Mouse (Mus musculus) heart, embryonic 10.5 days (tissue): ENCODE measurements around the gene Kri1. TPM values are rescaled to one million over a fixed set of nuclear protein-coding genes. Genes with fewer than 3 reads are reported as not detected.
"Not testable (repeated sequence)": the region's sequence is repeated elsewhere in the genome, so short reads cannot be mapped to it uniquely, and the experiment has no call there.

Experiments
- DNase-seq: peaks from one replicate; pipeline ENCODE4 v3.0.0-alpha.2; 2017; ENCODE audit warnings: low spot score
- H3K27ac ChIP-seq: fragments of 300-500 bp; sonication (generic); 2 replicates; pipeline ENCODE4 v1.5.1; 2016; ENCODE audit warnings: mild to moderate bottlenecking
- H3K27me3 ChIP-seq: fragments of 300-500 bp; sonication (generic); 2 replicates; pipeline ENCODE4 v1.6.1; 2016; ENCODE audit warnings: mild to moderate bottlenecking; ENCODE audit not compliant: poor library complexity, insufficient read depth, severe bottlenecking
- H3K36me3 ChIP-seq: fragments of 300-500 bp; sonication (generic); 2 replicates; pipeline ENCODE4 v1.6.1; 2016; ENCODE audit warnings: mild to moderate bottlenecking, moderate library complexity
- H3K4me1 ChIP-seq: fragments of 300-500 bp; sonication (generic); 2 replicates; pipeline ENCODE4 v1.6.1; 2016; ENCODE audit warnings: mild to moderate bottlenecking
- H3K4me3 ChIP-seq: fragments of 300-500 bp; sonication (generic); 2 replicates; pipeline ENCODE4 v1.5.1; 2016; ENCODE audit warnings: mild to moderate bottlenecking, moderate library complexity
- H3K9me3 ChIP-seq: fragments of 300-500 bp; sonication (generic); 2 replicates; pipeline ENCODE4 v1.6.1; 2016; ENCODE audit warnings: mild to moderate bottlenecking, moderate library complexity
- WGBS: fragments of 180-500 bp; shearing (Covaris S2); methylation state at CpG from one replicate; pipeline ENCODE4 v1.1.7; 2016; 5-methylcytosine and 5-hydroxymethylcytosine counted together
- polyA plus RNA-seq: library from polyadenylated mRNA; unstranded; fragments of >200 nt; fragmentation: Nextera tagmentation; extraction: Ambion mirVana; gene quantifications from 2 replicates; pipeline ENCODE4 v1.2.1, GENCODE M21; 2016

The Kri1 gene
- polyA plus RNA-seq, 1 experiment from 2014 or later = 21.3 TPM

- DNase-seq = no peak
- no peak overlapping the region for H3K27ac ChIP-seq
- H3K27me3 ChIP-seq = no peaks in the 10 kb centered on the region
- H3K36me3 ChIP-seq = peaks cover 97% of the 10 kb centered on the region
- peaks cover 25% of the 10 kb centered on the region for H3K4me1 ChIP-seq
- 97% methylated on average over 5 of the region's 5 CpGs for WGBS
- no peaks in the 10 kb centered on the region for H3K9me3 ChIP-seq
- H3K4me3 ChIP-seq = no peak overlapping the region
These were observed 10.0 kb downstream of the Kri1 start for GRCm38 (mm10) chr9:21277776-21278175.

DNA sequence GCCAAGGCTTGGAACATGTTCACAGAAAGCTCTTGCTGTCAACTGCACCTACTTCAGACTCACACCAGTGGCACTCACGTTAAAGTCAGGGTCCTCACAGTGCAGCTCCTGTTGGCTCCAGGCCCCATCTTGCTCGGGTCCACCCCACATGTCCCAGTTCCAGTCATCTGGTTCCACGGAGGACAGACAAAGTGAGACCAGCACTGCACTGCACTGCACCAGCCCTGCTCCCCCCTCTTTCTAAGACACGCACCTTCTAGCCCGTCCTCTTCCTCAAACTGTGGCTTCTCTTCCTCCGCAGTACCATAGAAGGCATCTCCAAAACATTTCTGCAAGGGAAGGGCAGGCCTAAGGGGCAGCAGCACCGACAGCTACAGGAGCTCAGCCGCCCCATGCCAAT, 11.5 kb downstream of the Kri1 start:
- Histone ChIP-seq H3K36me3 (peaks cover 98% of the 10 kb centered on the region), H3K27ac (no peak overlapping the region), H3K27me3 (no peaks in the 10 kb centered on the region), H3K4me3 (no peak overlapping the region), H3K4me1 (peaks cover 25% of the 10 kb centered on the region), H3K9me3 (no peaks in the 10 kb centered on the region)
- 89% methylated on average over 8 of the region's 8 CpGs for WGBS
- DNase-seq = no peak

DNA sequence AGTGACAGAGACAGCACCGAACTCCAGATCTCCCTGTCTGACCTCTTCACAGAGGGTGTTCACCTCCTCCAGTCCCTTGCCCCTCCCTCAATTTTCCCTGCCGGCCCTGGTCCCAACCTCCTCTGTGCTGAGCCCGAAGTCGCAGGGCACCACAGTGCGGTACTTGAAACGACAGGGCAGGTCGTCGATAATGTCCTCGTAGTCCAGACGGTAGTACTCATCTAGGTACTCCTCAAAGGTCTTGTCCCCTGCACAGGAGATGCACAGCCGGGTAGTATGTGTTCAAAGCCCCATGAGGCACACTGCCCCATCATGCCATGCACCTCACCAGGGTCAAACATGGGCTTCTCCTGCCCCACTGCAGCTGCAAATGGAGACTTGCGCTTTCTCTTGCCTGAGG, 12.0 kb downstream of the Kri1 start:
- 87% methylated on average over 12 of the region's 12 CpGs for WGBS
- Histone ChIP-seq H3K9me3 (no peaks in the 10 kb centered on the region), H3K27ac (no peak overlapping the region)

GRCm38 (mm10) chr9:21275013-21275710, 12.6 kb downstream of the Kri1 start:
- no peaks in the 10 kb centered on the region for H3K9me3 ChIP-seq
- H3K27me3 ChIP-seq = no peaks in the 10 kb centered on the region
- 76% methylated on average over 7 of the region's 7 CpGs for WGBS
- no peak overlapping the region for H3K4me3 ChIP-seq
- H3K27ac ChIP-seq = no peak overlapping the region
- H3K4me1 ChIP-seq = peaks cover 25% of the 10 kb centered on the region
- peaks cover 100% of the 10 kb centered on the region for H3K36me3 ChIP-seq
- no peak for DNase-seq

More for the DNA sequence above, 12.0 kb downstream of the Kri1 start:
- Histone ChIP-seq H3K36me3 (peaks cover 98% of the 10 kb centered on the region), H3K4me1 (peaks cover 25% of the 10 kb centered on the region), H3K27me3 (no peaks in the 10 kb centered on the region), H3K4me3 (no peak overlapping the region)
- no peak for DNase-seq

GRCm38 (mm10) chr9:21274336-21274735, 13.4 kb downstream of the Kri1 start:
- peaks cover 25% of the 10 kb centered on the region for H3K4me1 ChIP-seq
- H3K9me3 ChIP-seq = no peaks in the 10 kb centered on the region
- no peaks in the 10 kb centered on the region for H3K27me3 ChIP-seq
- no peak for DNase-seq
- H3K36me3 ChIP-seq = peaks cover 98% of the 10 kb centered on the region
- H3K4me3 ChIP-seq = no peak overlapping the region
- H3K27ac ChIP-seq = no peak overlapping the region
- WGBS = 65% methylated on average over 3 of the region's 3 CpGs

GRCm38 (mm10) chr9:21273520-21274228, 14.1 kb downstream of the Kri1 start:
- Histone ChIP-seq H3K27ac (peak overlapping the region; percentile 44), H3K36me3 (peaks cover 98% of the 10 kb centered on the region), H3K4me1 (peaks cover 25% of the 10 kb centered on the region), H3K9me3 (no peaks in the 10 kb centered on the region), H3K4me3 (no peak overlapping the region), H3K27me3 (no peaks in the 10 kb centered on the region)
- 68% methylated on average over 7 of the region's 7 CpGs for WGBS
- no peak for DNase-seq

DNA sequence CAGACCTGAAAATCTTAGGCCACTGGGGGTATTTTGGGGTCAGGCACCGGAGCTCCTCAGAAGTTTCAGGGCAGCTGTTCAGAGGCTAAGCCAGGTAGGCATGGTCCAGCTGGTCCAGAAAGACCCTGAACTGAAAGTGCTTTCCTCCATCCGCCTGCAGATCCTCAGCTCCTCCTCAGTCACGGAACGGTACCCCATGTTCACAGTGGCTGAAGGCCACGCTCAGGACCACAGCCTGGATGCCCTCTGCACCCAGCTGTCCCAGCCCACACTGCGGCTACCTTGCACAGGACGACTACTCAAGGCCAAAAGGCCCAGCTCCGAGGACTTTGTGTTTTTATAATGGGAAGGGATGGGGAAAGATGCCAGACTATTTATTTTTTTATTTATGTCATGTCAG, 14.7 kb downstream of the Kri1 start:
- no peaks in the 10 kb centered on the region for H3K27me3 ChIP-seq
- DNase-seq = no peak
- H3K9me3 ChIP-seq = no peaks in the 10 kb centered on the region
- no peak overlapping the region for H3K4me3 ChIP-seq
- 83% methylated on average over 8 of the region's 8 CpGs for WGBS
- H3K4me1 ChIP-seq = peaks cover 25% of the 10 kb centered on the region
- 0 out of 2 replicates have a peak overlapping the region, but pooled peaks have one; percentile 44 for H3K27ac ChIP-seq
- H3K36me3 ChIP-seq = peaks cover 98% of the 10 kb centered on the region

GRCm38 (mm10) chr9:21272391-21272790, 15.4 kb downstream of the Kri1 start:
- Histone ChIP-seq H3K4me3 (no peak overlapping the region), H3K9me3 (no peaks in the 10 kb centered on the region), H3K36me3 (peaks cover 96% of the 10 kb centered on the region), H3K27me3 (no peaks in the 10 kb centered on the region), H3K4me1 (peaks cover 26% of the 10 kb centered on the region), H3K27ac (no peak overlapping the region)
- 86% methylated on average over 9 of the region's 9 CpGs for WGBS
- no peak for DNase-seq

GRCm38 (mm10) chr9:21269590-21269989, 18.2 kb downstream of the Kri1 start:
- not testable (repeated sequence) for H3K27me3 ChIP-seq, H3K9me3 ChIP-seq, H3K4me3 ChIP-seq, DNase-seq, H3K27ac ChIP-seq
- Histone ChIP-seq H3K36me3 (peaks cover 78% of the 10 kb centered on the region), H3K4me1 (peaks cover 40% of the 10 kb centered on the region)
- 78% methylated on average over 5 of the region's 5 CpGs for WGBS

- no peaks in the 10 kb centered on the region for H3K27me3 ChIP-seq
- 94% methylated on average over 16 of the region's 16 CpGs for WGBS
- no peak for DNase-seq
These were observed 19.5 kb downstream of the Kri1 start for GRCm38 (mm10) chr9:21268305-21268704.

DNA sequence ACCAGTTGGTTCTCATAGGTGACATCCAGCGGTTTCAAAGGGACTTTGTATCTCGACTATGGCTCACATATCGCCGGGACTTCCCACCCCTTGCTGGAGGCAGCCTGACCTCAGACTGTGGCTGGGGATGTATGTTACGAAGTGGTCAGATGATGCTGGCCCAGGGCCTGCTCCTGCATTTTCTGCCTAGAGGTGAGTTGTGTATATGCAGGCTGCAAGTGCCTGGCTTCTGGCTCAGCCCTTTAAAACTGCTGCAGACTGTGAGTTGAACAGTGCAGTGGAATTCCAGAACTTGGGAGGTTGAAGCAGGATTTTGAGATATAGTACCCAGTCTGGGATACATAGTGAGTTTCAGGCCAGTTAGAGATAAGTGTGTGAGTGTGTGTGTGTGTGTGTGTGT, 20.9 kb downstream of the Kri1 start:
- WGBS = 80% methylated on average over 5 of the region's 5 CpGs
- H3K4me3 ChIP-seq = peak overlapping the region; percentile 79; the same call in 1 of the 2 replicates
- H3K27me3 ChIP-seq = no peaks in the 10 kb centered on the region
- no peaks in the 10 kb centered on the region for H3K9me3 ChIP-seq
- DNase-seq = no peak
- no peak overlapping the region for H3K27ac ChIP-seq
- H3K4me1 ChIP-seq = peaks cover 29% of the 10 kb centered on the region
- H3K36me3 ChIP-seq = peaks cover 51% of the 10 kb centered on the region

More at GRCm38 (mm10) chr9:21268305-21268704, 19.5 kb downstream of the Kri1 start:
- H3K27ac ChIP-seq = no peak overlapping the region; the same call in 1 of the 2 replicates
- no peaks in the 10 kb centered on the region for H3K9me3 ChIP-seq
- peaks cover 32% of the 10 kb centered on the region for H3K4me1 ChIP-seq
- peaks cover 65% of the 10 kb centered on the region for H3K36me3 ChIP-seq
- H3K4me3 ChIP-seq = no peak overlapping the region

DNA sequence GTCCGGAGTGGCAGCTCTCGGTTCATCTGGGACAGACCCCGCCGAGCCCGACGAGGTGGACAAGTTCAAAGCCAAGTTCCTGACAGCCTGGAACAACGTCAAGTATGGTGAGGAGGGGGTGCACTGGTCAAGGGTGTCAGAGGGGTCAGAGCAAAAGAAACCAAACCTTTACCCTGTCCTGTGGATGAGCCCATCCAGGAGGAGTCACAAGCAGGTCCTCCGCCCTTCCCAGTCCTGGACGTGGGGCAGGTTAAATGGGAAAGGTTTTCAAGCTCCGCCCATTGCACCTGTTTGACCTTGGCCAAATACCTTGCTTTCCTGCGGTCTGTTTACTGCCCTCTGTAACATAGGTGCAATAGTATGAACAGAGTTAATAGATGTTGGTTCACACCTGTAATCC, 22.2 kb downstream of the Kri1 start:
- H3K36me3 ChIP-seq = peaks cover 39% of the 10 kb centered on the region
- peak overlapping the region; percentile 79 for H3K4me3 ChIP-seq
- H3K4me1 ChIP-seq = peaks cover 29% of the 10 kb centered on the region
- H3K27ac ChIP-seq = peak overlapping the region; percentile 91
- 0 out of 2 replicates have a peak, but pooled peaks cover 2% of the 10 kb centered on the region for H3K27me3 ChIP-seq
- no peak for DNase-seq
- no peaks in the 10 kb centered on the region for H3K9me3 ChIP-seq
- WGBS = 8% methylated on average over 11 of the region's 11 CpGs

DNA sequence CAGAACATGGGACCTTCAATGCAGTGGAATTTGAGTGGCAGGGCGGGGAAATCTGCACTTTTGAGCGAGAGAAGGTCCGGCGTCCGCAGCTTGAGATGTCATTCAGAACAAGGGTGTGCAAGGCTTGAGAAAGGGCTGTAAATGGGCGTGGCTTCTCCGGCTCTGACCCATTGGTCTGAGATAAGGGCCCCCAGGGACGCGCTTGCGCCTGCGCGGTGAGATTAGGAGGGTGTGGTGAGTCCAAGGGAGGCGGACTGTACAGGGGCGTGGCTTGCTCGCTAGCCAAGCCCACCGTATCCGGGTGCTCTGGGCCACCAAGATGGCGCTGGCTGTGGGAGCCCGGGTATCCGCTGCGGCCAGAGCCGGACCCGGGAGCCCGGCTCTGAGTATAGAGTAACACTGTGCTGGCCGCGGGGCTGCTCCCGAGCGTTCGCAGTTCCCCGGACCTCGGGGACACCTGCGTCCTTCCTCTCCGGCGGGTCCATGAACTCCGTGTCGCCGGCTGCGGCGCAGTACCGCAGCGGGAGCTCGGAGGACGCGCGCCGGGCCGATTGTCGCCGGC, 22.7 kb downstream of the Kri1 start, which contains the start of gene Atg4d:
TSS of gene Atg4d (plus strand) at position 294 of the 562 bp plus-strand sequence.
- Histone ChIP-seq H3K9me3 (no peaks in the 10 kb centered on the region), H3K36me3 (peaks cover 33% of the 10 kb centered on the region), H3K4me1 (peaks cover 29% of the 10 kb centered on the region), H3K27ac (peak within 1 kb of the TSS; percentile 91), H3K27me3 (0 out of 2 replicates have a peak, but pooled peaks cover 6% of the 10 kb centered on the region), H3K4me3 (peak within 1 kb of the TSS; percentile 79)
- DNase-seq = peak; percentile 100
- under 1% methylated on average over 49 of the region's 49 CpGs for WGBS
